Mouse (Mus musculus) forebrain, postnatal 0 days (tissue): ENCODE measurements around the gene Glrx2. TPM values are rescaled to one million over a fixed set of nuclear protein-coding genes. Genes with fewer than 3 reads are reported as not detected.

Source experiments
- ATAC-seq: fragments of 200-750 bp; cut with Nextera tagmentation; 2 replicates; pipeline ENCODE4 v1.8.0; 2017; ENCODE audit warnings: mild to moderate bottlenecking, moderate library complexity
- DNase-seq: peaks from one replicate; pipeline ENCODE4 v3.0.0-alpha.2; 2015
- H3K27ac ChIP-seq: fragments of 300-500 bp; sonication (generic); 2 replicates; pipeline ENCODE4 v1.5.1; 2014; ENCODE audit warnings: low read depth, mild to moderate bottlenecking, antibody characterized with exemption, low read length, moderate library complexity, mixed read lengths
- H3K27me3 ChIP-seq: fragments of 300-500 bp; sonication (generic); 2 replicates; pipeline ENCODE4 v1.6.1; 2014; ENCODE audit warnings: mild to moderate bottlenecking, low read length, mixed read lengths; ENCODE audit not compliant: insufficient read depth
- H3K36me3 ChIP-seq: fragments of 300-500 bp; sonication (generic); 2 replicates; pipeline ENCODE4 v1.6.1; 2014; ENCODE audit warnings: mild to moderate bottlenecking, moderate library complexity; ENCODE audit not compliant: insufficient read depth
- H3K4me1 ChIP-seq: fragments of 300-500 bp; sonication (generic); 2 replicates; pipeline ENCODE4 v1.6.1; 2014; ENCODE audit warnings: antibody characterized with exemption; ENCODE audit not compliant: insufficient read depth
- H3K4me2 ChIP-seq: fragments of 300-500 bp; sonication (generic); 2 replicates; pipeline ENCODE4 v1.6.1; 2014; ENCODE audit warnings: low read depth, mild to moderate bottlenecking, moderate library complexity
- H3K4me3 ChIP-seq: fragments of 300-500 bp; sonication (generic); 2 replicates; pipeline ENCODE4 v1.5.1; 2014; ENCODE audit warnings: low read depth, low read length, mixed read lengths
- H3K9ac ChIP-seq: fragments of 300-500 bp; sonication (generic); 2 replicates; pipeline ENCODE4 v1.6.1; 2014; ENCODE audit warnings: mild to moderate bottlenecking
- H3K9me3 ChIP-seq: fragments of 300-500 bp; sonication (generic); 2 replicates; pipeline ENCODE4 v1.6.1; 2016; ENCODE audit warnings: low read length
- CTCF ChIP-seq: sonication (generic); IDR thresholded peaks from 2 replicates; pipeline ENCODE4 v1.5.1; 2016; ENCODE audit warnings: antibody characterized with exemption, control low read depth, low read depth
- WGBS: fragments of 180-500 bp; shearing (Covaris S2); extraction: QIAGEN DNeasy Blood & Tissue Kit; methylation state at CpG from one replicate; pipeline ENCODE4 v1.1.7; 2014; 5-methylcytosine and 5-hydroxymethylcytosine counted together
- polyA plus RNA-seq: library from polyadenylated mRNA; unstranded; fragments of >200 nt; fragmentation: Nextera tagmentation; extraction: Ambion mirVana; gene quantifications from 2 replicates; pipeline ENCODE4 v1.2.1, GENCODE M21; 2015
- total RNA-seq: library from RNA; depleted of rRNA; stranded (reverse); fragments of >200 nt; gene quantifications from 2 replicates; pipeline ENCODE4 v1.2.3, GENCODE M21; 2014

Gene Glrx2
- total and polyA plus RNA-seq, 2 experiments from 2014 or later: 42.8 to 135 TPM

GRCm38 (mm10) chr1:143731691-143732090 lies 15.6 kb downstream of the Glrx2 start:
- no peak for DNase-seq
- H3K27me3 ChIP-seq: no peaks in the 10 kb centered on the region
- ATAC-seq: no peak
- no peaks in the 10 kb centered on the region for H3K4me1 ChIP-seq
- H3K9ac ChIP-seq: no peak overlapping the region
- H3K36me3 ChIP-seq: no peaks in the 10 kb centered on the region
- 43% methylated on average over 4 of the region's 4 CpGs for WGBS
- H3K27ac ChIP-seq: no peak overlapping the region
- no peak overlapping the region for H3K4me2 ChIP-seq
- H3K9me3 ChIP-seq: no peaks in the 10 kb centered on the region
- no peak for TF ChIP-seq CTCF
- H3K4me3 ChIP-seq: no peak overlapping the region

DNA sequence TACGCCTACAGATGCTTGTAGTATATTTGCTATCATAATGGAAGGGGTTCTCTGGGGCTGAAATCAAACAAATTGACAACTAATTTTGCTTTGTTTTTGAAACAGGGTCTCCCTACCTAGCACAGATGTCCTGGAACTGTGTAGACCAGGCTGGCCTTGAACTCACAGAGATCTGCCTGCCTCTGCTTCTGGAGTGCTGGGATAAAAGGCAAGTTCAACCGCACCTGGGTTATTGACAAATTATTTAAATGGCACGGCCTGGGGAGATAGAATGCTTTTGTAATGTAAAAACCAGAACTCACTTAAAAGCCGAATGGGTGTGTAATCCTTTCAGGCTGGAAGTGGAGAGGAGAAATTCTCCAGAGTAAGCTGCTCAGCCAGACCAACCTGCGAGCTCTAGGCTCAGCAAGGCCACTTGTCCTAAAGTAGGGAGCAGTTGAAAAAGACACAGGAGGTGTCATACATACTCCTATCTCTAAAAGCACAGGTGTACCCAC lies 17.8 kb downstream of the Glrx2 start:
- H3K4me2 ChIP-seq: no peak overlapping the region
- no peaks in the 10 kb centered on the region for H3K27me3 ChIP-seq
- TF ChIP-seq CTCF: no peak
- no peak overlapping the region for H3K9ac ChIP-seq
- H3K4me1 ChIP-seq: no peaks in the 10 kb centered on the region
- DNase-seq (no peak), ATAC-seq (no peak)
- no peaks in the 10 kb centered on the region for H3K9me3 ChIP-seq
- H3K27ac ChIP-seq: no peak overlapping the region
- no peak overlapping the region for H3K4me3 ChIP-seq
- H3K36me3 ChIP-seq: no peaks in the 10 kb centered on the region
- 74% methylated on average over 5 of the region's 5 CpGs for WGBS

GRCm38 (mm10) chr1:143738811-143739210 lies 22.7 kb downstream of the Glrx2 start:
- no peak for DNase-seq
- H3K27ac ChIP-seq: peak overlapping the region; percentile 86
- whole genome bisulfite sequencing: 20% methylated on average over 11 of the region's 11 CpGs
- no peak for TF ChIP-seq CTCF
- 0 out of 2 replicates have a peak, but pooled peaks cover 5% of the 10 kb centered on the region for H3K4me1 ChIP-seq
- no peak; the same call in 1 of the 2 replicates for ATAC-seq
- H3K9me3 ChIP-seq: no peaks in the 10 kb centered on the region
- peak overlapping the region; percentile 67 for H3K4me2 ChIP-seq
- peaks cover 9% of the 10 kb centered on the region; the same call in 1 of the 2 replicates for H3K36me3 ChIP-seq
- H3K4me3 ChIP-seq: peak overlapping the region; percentile 56
- no peaks in the 10 kb centered on the region for H3K27me3 ChIP-seq
- peak overlapping the region; percentile 77 for H3K9ac ChIP-seq

DNA sequence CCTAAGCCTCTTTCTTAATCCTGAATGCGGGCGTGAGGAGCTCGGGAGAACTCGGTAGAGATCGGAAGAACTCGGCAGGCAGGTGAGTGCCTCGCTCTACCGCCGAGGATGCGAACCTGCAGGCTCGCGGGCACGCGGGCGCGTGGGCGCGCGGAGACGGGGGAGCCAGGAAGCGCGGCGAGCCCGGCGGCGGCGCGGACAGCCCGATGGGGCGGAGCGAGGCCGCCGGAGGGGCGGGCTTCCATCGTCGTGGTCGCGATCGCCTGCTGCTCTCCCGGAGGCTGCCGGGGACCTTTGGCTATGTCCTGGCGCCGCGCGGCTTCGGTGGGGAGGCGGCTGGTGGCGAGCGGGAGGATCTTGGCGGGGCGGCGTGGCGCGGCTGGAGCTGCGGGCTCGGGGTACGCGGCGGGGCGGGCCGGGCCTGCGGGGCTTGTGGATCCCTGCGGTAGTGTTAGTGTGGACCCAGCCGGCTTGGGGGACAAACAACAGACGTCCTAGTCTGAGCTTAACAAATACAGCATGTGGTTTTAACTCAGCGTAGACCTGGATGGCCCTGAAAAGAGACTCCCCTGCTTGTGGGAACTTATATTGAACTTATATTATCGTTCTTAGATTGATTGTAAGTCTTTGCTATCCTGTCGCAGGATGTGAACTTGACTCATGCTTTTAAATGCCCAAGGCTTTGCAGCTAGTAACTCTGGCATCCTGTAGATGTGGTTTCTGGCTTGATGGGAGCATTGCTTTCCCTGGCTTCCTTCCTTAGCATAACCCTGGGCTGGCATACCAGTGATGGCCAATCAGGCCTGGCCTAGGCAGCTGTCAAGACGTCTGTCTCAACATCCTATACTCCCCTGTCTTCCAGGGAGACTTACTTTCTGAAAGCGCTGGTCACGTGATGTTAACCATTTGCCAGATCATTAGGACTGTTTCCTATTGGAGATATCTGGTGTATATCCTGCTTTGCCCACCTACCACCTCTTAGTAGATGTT lies 23.5 kb downstream of the Glrx2 start:
- Histone ChIP-seq H3K36me3 (peaks cover 12% of the 10 kb centered on the region; the same call in 1 of the 2 replicates), H3K4me3 (peak overlapping the region; percentile 56), H3K27me3 (no peaks in the 10 kb centered on the region), H3K9ac (peak overlapping the region; percentile 77), H3K27ac (peak overlapping the region; percentile 86), H3K9me3 (no peaks in the 10 kb centered on the region), H3K4me1 (0 out of 2 replicates have a peak, but pooled peaks cover 5% of the 10 kb centered on the region), H3K4me2 (peak overlapping the region; percentile 67)
- peak; percentile 94 for ATAC-seq
- peak; percentile 94 for DNase-seq
- no peak for TF ChIP-seq CTCF
- whole genome bisulfite sequencing: 4% methylated on average over 71 of the region's 71 CpGs

GRCm38 (mm10) chr1:143740581-143740980 lies 24.4 kb downstream of the Glrx2 start:
- no peak for TF ChIP-seq CTCF
- Histone ChIP-seq H3K4me1 (0 out of 2 replicates have a peak, but pooled peaks cover 5% of the 10 kb centered on the region), H3K9ac (no peak overlapping the region), H3K27ac (no peak overlapping the region), H3K9me3 (no peaks in the 10 kb centered on the region), H3K4me3 (no peak overlapping the region), H3K4me2 (peak overlapping the region; percentile 67; the same call in 1 of the 2 replicates), H3K36me3 (peaks cover 19% of the 10 kb centered on the region), H3K27me3 (no peaks in the 10 kb centered on the region)
- DNase-seq (no peak), ATAC-seq (no peak)
- 66% methylated on average over 10 of the region's 10 CpGs for WGBS

- ATAC-seq (no peak), DNase-seq (no peak)
- Histone ChIP-seq H3K27ac (no peak overlapping the region), H3K36me3 (peaks cover 27% of the 10 kb centered on the region), H3K4me3 (no peak overlapping the region), H3K4me1 (0 out of 2 replicates have a peak, but pooled peaks cover 5% of the 10 kb centered on the region), H3K4me2 (no peak overlapping the region), H3K27me3 (no peaks in the 10 kb centered on the region), H3K9me3 (no peaks in the 10 kb centered on the region), H3K9ac (no peak overlapping the region)
- no peak for TF ChIP-seq CTCF
- 66% methylated on average over 5 of the region's 5 CpGs for WGBS
Measured at GRCm38 (mm10) chr1:143741331-143741730, 25.2 kb downstream of the Glrx2 start.

DNA sequence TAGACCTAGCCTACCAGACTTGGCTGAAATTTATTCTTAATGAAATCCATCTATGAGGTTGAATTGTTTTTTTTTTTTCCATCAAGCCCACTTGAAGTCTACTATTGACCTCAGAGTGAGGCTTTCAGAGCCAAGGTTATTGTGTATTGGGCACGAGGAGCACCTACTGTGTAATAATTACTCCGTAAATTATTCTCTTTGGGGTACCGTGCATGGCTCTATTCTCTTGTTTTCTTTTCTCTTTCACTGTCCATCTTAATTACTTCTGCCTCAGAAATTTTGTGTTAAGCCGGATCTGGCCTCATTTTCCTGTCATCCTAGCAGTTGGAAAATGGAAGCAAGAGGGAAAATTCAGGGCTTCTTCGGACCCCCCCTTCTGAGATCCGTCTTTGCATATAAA lies 26.0 kb downstream of the Glrx2 start:
- H3K36me3 ChIP-seq: peaks cover 35% of the 10 kb centered on the region
- H3K27me3 ChIP-seq: no peaks in the 10 kb centered on the region
- TF ChIP-seq CTCF: no peak
- H3K9ac ChIP-seq: no peak overlapping the region
- no peak overlapping the region for H3K4me2 ChIP-seq
- no peaks in the 10 kb centered on the region for H3K9me3 ChIP-seq
- no peak overlapping the region for H3K4me3 ChIP-seq
- H3K27ac ChIP-seq: no peak overlapping the region
- WGBS: 14% methylated on average over 6 of the region's 6 CpGs
- no peak for DNase-seq
- ATAC-seq: no peak
- H3K4me1 ChIP-seq: 0 out of 2 replicates have a peak, but pooled peaks cover 5% of the 10 kb centered on the region
